Mouse (Mus musculus) stomach, embryonic 15.5 days (tissue): ENCODE data around the gene Obscn. TPM values are rescaled to one million over a fixed set of nuclear protein-coding genes. Genes with fewer than 3 reads are reported as not detected.

Experiments used
- ATAC-seq: fragments of 200-750 bp; cut with Nextera tagmentation; 2 replicates; pipeline ENCODE4 v1.8.0; 2017; ENCODE audit warnings: low read depth, moderate number of reproducible peaks, moderate TSS enrichment; ENCODE audit not compliant: insufficient read depth, low FRiP score
- H3K27ac ChIP-seq: fragments of 300-500 bp; sonication (generic); 2 replicates; pipeline ENCODE4 v1.5.1; 2015; ENCODE audit warnings: mild to moderate bottlenecking, inconsistent platforms
- H3K27me3 ChIP-seq: fragments of 300-500 bp; sonication (generic); replicated peaks from 2 replicates; pipeline ENCODE4 v1.6.1; 2015; ENCODE audit warnings: inconsistent platforms
- H3K36me3 ChIP-seq: fragments of 300-500 bp; sonication (generic); 2 replicates; pipeline ENCODE4 v1.6.1; 2015; ENCODE audit warnings: inconsistent platforms
- H3K4me1 ChIP-seq: fragments of 300-500 bp; sonication (generic); 2 replicates; pipeline ENCODE4 v1.6.1; 2015; ENCODE audit warnings: inconsistent platforms
- H3K4me2 ChIP-seq: fragments of 300-500 bp; sonication (generic); 2 replicates; pipeline ENCODE4 v1.6.1; 2015; ENCODE audit warnings: mild to moderate bottlenecking, inconsistent platforms
- H3K4me3 ChIP-seq: fragments of 300-500 bp; sonication (generic); replicated peaks from 2 replicates; pipeline ENCODE4 v1.5.1; 2015; ENCODE audit warnings: inconsistent platforms
- H3K9ac ChIP-seq: fragments of 300-500 bp; sonication (generic); 2 replicates; pipeline ENCODE4 v1.6.1; 2015; ENCODE audit warnings: inconsistent platforms
- H3K9me3 ChIP-seq: fragments of 300-500 bp; sonication (generic); 2 replicates; pipeline ENCODE4 v1.6.1; 2016; ENCODE audit warnings: inconsistent platforms
- WGBS: fragments of 180-500 bp; shearing (Covaris S2); methylation state at CpG from one replicate; pipeline ENCODE4 v1.1.7; 2015; 5-methylcytosine and 5-hydroxymethylcytosine counted together
- polyA plus RNA-seq: library from polyadenylated mRNA; unstranded; fragments of >200 nt; fragmentation: Nextera tagmentation; extraction: Ambion mirVana; gene quantifications from 2 replicates; pipeline ENCODE4 v1.2.1, GENCODE M21; 2015

Obscn gene
- polyA plus RNA-seq, 1 experiment from 2014 or later, result 0.80 TPM

GRCm38 (mm10) chr11:58991911-58992310 lies 144.3 kb downstream of the Obscn start:
- no peak overlapping the region for H3K27ac ChIP-seq
- H3K4me1 ChIP-seq, result peaks cover 9% of the 10 kb centered on the region; the same call in 1 of the 2 replicates
- WGBS, result 70% methylated on average over 3 of the region's 3 CpGs
- H3K4me3 ChIP-seq, result no peak overlapping the region
- H3K4me2 ChIP-seq, result no peak overlapping the region
- no peak overlapping the region for H3K9ac ChIP-seq
- H3K9me3 ChIP-seq, result no peaks in the 10 kb centered on the region
- peaks cover 18% of the 10 kb centered on the region; the same call in 1 of the 2 replicates for H3K27me3 ChIP-seq
- peaks cover 19% of the 10 kb centered on the region for H3K36me3 ChIP-seq
- no peak for ATAC-seq

GRCm38 (mm10) chr11:58990794-58991193 lies 145.4 kb downstream of the Obscn start:
- H3K4me1 ChIP-seq, result peaks cover 9% of the 10 kb centered on the region; the same call in 1 of the 2 replicates
- no peak overlapping the region for H3K27ac ChIP-seq
- 77% methylated on average over 9 of the region's 9 CpGs for WGBS
- no peak overlapping the region for H3K9ac ChIP-seq
- H3K9me3 ChIP-seq, result no peaks in the 10 kb centered on the region
- peaks cover 14% of the 10 kb centered on the region; the same call in 1 of the 2 replicates for H3K27me3 ChIP-seq
- H3K36me3 ChIP-seq, result peaks cover 28% of the 10 kb centered on the region
- ATAC-seq, result no peak
- H3K4me3 ChIP-seq, result no peak overlapping the region
- H3K4me2 ChIP-seq, result no peak overlapping the region

GRCm38 (mm10) chr11:58990141-58990540 lies 146.1 kb downstream of the Obscn start:
- Histone ChIP-seq H3K36me3 (peaks cover 29% of the 10 kb centered on the region), H3K4me2 (no peak overlapping the region), H3K9me3 (no peaks in the 10 kb centered on the region), H3K27ac (no peak overlapping the region), H3K4me3 (no peak overlapping the region), H3K4me1 (peaks cover 5% of the 10 kb centered on the region; the same call in 1 of the 2 replicates), H3K9ac (no peak overlapping the region), H3K27me3 (peaks cover 8% of the 10 kb centered on the region; the same call in 1 of the 2 replicates)
- 89% methylated on average over 17 of the region's 17 CpGs for WGBS
- no peak; the same call in 1 of the 2 replicates for ATAC-seq

- Histone ChIP-seq H3K9ac (no peak overlapping the region), H3K9me3 (no peaks in the 10 kb centered on the region), H3K27me3 (0 out of 2 replicates have a peak, but pooled peaks cover 5% of the 10 kb centered on the region), H3K4me1 (peaks cover 1% of the 10 kb centered on the region; the same call in 1 of the 2 replicates), H3K36me3 (peaks cover 36% of the 10 kb centered on the region), H3K4me2 (no peak overlapping the region), H3K27ac (no peak overlapping the region), H3K4me3 (no peak overlapping the region)
- ATAC-seq, result no peak
- WGBS, result 97% methylated on average over 4 of the region's 4 CpGs
Measured at GRCm38 (mm10) chr11:58989166-58989565, 147.0 kb downstream of the Obscn start.

GRCm38 (mm10) chr11:58985299-58985917 lies 150.8 kb downstream of the Obscn start:
- Histone ChIP-seq H3K27ac (no peak overlapping the region), H3K9ac (no peak overlapping the region), H3K9me3 (no peaks in the 10 kb centered on the region), H3K4me3 (no peak overlapping the region), H3K27me3 (no peaks in the 10 kb centered on the region), H3K36me3 (peaks cover 50% of the 10 kb centered on the region), H3K4me1 (peaks cover 11% of the 10 kb centered on the region), H3K4me2 (no peak overlapping the region)
- ATAC-seq, result no peak
- WGBS, result 83% methylated on average over 3 of the region's 3 CpGs

GRCm38 (mm10) chr11:58984657-58985056 lies 151.5 kb downstream of the Obscn start:
- no peak overlapping the region for H3K9ac ChIP-seq
- no peaks in the 10 kb centered on the region for H3K27me3 ChIP-seq
- peaks cover 18% of the 10 kb centered on the region for H3K4me1 ChIP-seq
- no peak overlapping the region for H3K4me3 ChIP-seq
- H3K4me2 ChIP-seq, result no peak overlapping the region
- H3K9me3 ChIP-seq, result no peaks in the 10 kb centered on the region
- H3K27ac ChIP-seq, result no peak overlapping the region
- peaks cover 48% of the 10 kb centered on the region for H3K36me3 ChIP-seq
- no peak for ATAC-seq
- 93% methylated on average over 7 of the region's 7 CpGs for WGBS

- Histone ChIP-seq H3K4me3 (no peak overlapping the region), H3K36me3 (peaks cover 41% of the 10 kb centered on the region), H3K4me1 (peaks cover 27% of the 10 kb centered on the region), H3K4me2 (no peak overlapping the region), H3K27ac (no peak overlapping the region), H3K9ac (no peak overlapping the region), H3K9me3 (no peaks in the 10 kb centered on the region), H3K27me3 (no peaks in the 10 kb centered on the region)
- no peak for ATAC-seq
- 83% methylated on average over 6 of the region's 6 CpGs for WGBS
Measured at GRCm38 (mm10) chr11:58983691-58984341, 152.4 kb downstream of the Obscn start.

- Histone ChIP-seq H3K27me3 (no peaks in the 10 kb centered on the region), H3K4me1 (peaks cover 30% of the 10 kb centered on the region), H3K4me2 (no peak overlapping the region), H3K9ac (no peak overlapping the region), H3K27ac (no peak overlapping the region), H3K9me3 (no peaks in the 10 kb centered on the region), H3K36me3 (peaks cover 36% of the 10 kb centered on the region), H3K4me3 (no peak overlapping the region)
- WGBS, result 83% methylated on average over 18 of the region's 18 CpGs
- ATAC-seq, result no peak
Measured at GRCm38 (mm10) chr11:58982471-58983097, 153.6 kb downstream of the Obscn start.

- H3K27ac ChIP-seq, result no peak overlapping the region
- H3K36me3 ChIP-seq, result peaks cover 30% of the 10 kb centered on the region
- no peak overlapping the region for H3K9ac ChIP-seq
- H3K4me3 ChIP-seq, result no peak overlapping the region
- WGBS, result 51% methylated on average over 14 of the region's 14 CpGs
- no peak overlapping the region for H3K4me2 ChIP-seq
- H3K27me3 ChIP-seq, result no peaks in the 10 kb centered on the region
- no peaks in the 10 kb centered on the region for H3K9me3 ChIP-seq
- ATAC-seq, result no peak
- H3K4me1 ChIP-seq, result peaks cover 30% of the 10 kb centered on the region
Measured at GRCm38 (mm10) chr11:58981541-58982447, 154.4 kb downstream of the Obscn start.

- no peak for ATAC-seq
Measured at GRCm38 (mm10) chr11:58980381-58980990, 155.7 kb downstream of the Obscn start.

GRCm38 (mm10) chr11:58979661-58980060 lies 156.5 kb downstream of the Obscn start:
- Histone ChIP-seq H3K9ac (peak overlapping the region; percentile 27; the same call in 1 of the 2 replicates), H3K4me1 (peaks cover 30% of the 10 kb centered on the region), H3K27ac (peak overlapping the region; percentile 27), H3K27me3 (no peaks in the 10 kb centered on the region), H3K9me3 (no peaks in the 10 kb centered on the region), H3K4me2 (peak overlapping the region; percentile 92), H3K4me3 (peak overlapping the region; percentile 91), H3K36me3 (peaks cover 18% of the 10 kb centered on the region)
- ATAC-seq, result no peak
- WGBS, result 64% methylated on average over 7 of the region's 7 CpGs

More at GRCm38 (mm10) chr11:58980381-58980990, 155.7 kb downstream of the Obscn start:
- peak overlapping the region; percentile 92 for H3K4me2 ChIP-seq
- H3K27me3 ChIP-seq, result no peaks in the 10 kb centered on the region
- peaks cover 21% of the 10 kb centered on the region for H3K36me3 ChIP-seq
- WGBS, result 67% methylated on average over 5 of the region's 5 CpGs
- H3K9ac ChIP-seq, result no peak overlapping the region
- H3K4me3 ChIP-seq, result peak overlapping the region; percentile 16; the same call in 1 of the 2 replicates
- peaks cover 30% of the 10 kb centered on the region for H3K4me1 ChIP-seq
- H3K9me3 ChIP-seq, result no peaks in the 10 kb centered on the region
- H3K27ac ChIP-seq, result no peak overlapping the region
